Mouse (Mus musculus): Measurements from ENCODE around the gene Epc2. TPM values are rescaled to one million over a fixed set of nuclear protein-coding genes. Genes with fewer than 3 reads are reported as not detected.

Gene Epc2
- polyA plus RNA-seq, 1 experiment from 2014 or later, result 12.3 TPM

DNA sequence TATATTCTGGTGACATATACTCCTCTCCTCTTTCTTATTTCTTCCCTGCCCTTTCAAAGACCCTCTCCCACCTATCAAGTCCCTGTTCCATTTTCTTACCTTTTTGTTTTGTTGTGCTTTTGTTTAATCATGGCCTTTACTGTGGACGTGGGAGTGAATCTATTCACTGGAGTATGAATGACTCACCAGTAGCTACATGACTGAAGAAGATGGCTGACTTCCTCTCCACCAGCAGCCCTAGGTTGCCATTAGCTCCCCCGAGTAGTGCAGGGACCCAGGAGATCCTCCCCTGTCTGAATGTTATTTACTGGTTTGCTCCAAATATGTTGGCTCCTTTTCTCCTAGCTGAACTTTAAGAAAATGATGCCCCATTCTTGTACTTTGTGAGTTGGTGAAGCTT, 86.8 kb downstream of the Epc2 start:
- no peaks in the 10 kb centered on the region for H3K4me1 ChIP-seq (replicated peaks; ENCODE audit: control insufficient read depth, insufficient read depth, low read length)
- H3K27ac ChIP-seq (ENCODE audit: low read depth, low read length), result no peak overlapping the region
- H3K9ac ChIP-seq (ENCODE audit: low read length), result no peak overlapping the region
- peaks cover 3% of the 10 kb centered on the region; the same call in 1 of the 2 replicates for H3K36me3 ChIP-seq (ENCODE audit: control insufficient read depth, insufficient read depth, low read length)
- H3K9me3 ChIP-seq (ENCODE audit: control insufficient read depth, low read length), result no peaks in the 10 kb centered on the region
- 63% methylated on average over 2 of the region's 2 CpGs for WGBS
- no peak overlapping the region for H3K4me2 ChIP-seq (ENCODE audit: low read depth, low read length, severe bottlenecking)
- ATAC-seq (replicated peaks; ENCODE audit: low FRiP score) (no peak), DNase-seq (ENCODE audit: low spot score) (no peak)
- no peaks in the 10 kb centered on the region for H3K27me3 ChIP-seq (ENCODE audit: control insufficient read depth, insufficient read depth, low read length)
- H3K4me3 ChIP-seq (ENCODE audit: low read depth, low read length), result no peak overlapping the region

DNA sequence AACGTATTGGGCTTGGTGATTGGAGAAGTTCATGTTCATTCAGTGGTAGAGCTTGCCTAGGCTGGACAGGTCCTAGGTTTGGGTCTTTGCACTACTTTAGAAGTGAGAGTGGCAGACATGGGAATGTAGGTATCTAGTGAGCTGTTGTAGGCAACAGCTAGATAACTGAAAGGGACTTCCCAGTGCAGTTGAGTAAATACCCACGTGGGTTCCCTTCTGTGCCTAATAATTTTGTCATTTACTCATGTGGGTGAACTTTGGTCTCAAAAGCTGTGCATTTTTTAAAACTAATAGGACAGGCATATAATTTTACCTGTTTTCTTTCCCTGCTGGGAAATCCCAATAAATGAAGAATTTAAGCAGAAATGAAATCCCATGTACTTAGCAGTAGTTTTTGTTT, 88.5 kb downstream of the Epc2 start:
- H3K4me2 ChIP-seq (ENCODE audit: low read depth, low read length, severe bottlenecking), result no peak overlapping the region
- H3K27me3 ChIP-seq (ENCODE audit: control insufficient read depth, insufficient read depth, low read length), result no peaks in the 10 kb centered on the region
- no peak overlapping the region for H3K4me3 ChIP-seq (ENCODE audit: low read depth, low read length)
- no peaks in the 10 kb centered on the region for H3K4me1 ChIP-seq (replicated peaks; ENCODE audit: control insufficient read depth, insufficient read depth, low read length)
- no peaks in the 10 kb centered on the region for H3K9me3 ChIP-seq (ENCODE audit: control insufficient read depth, low read length)
- no peak overlapping the region for H3K9ac ChIP-seq (ENCODE audit: low read length)
- no peak for DNase-seq (ENCODE audit: low spot score)
- WGBS, result 95% methylated on average over 2 of the region's 2 CpGs
- no peak for ATAC-seq (replicated peaks; ENCODE audit: low FRiP score)
- no peak overlapping the region for H3K27ac ChIP-seq (ENCODE audit: low read depth, low read length)
- H3K36me3 ChIP-seq (ENCODE audit: control insufficient read depth, insufficient read depth, low read length), result peaks cover 3% of the 10 kb centered on the region; the same call in 1 of the 2 replicates

DNA sequence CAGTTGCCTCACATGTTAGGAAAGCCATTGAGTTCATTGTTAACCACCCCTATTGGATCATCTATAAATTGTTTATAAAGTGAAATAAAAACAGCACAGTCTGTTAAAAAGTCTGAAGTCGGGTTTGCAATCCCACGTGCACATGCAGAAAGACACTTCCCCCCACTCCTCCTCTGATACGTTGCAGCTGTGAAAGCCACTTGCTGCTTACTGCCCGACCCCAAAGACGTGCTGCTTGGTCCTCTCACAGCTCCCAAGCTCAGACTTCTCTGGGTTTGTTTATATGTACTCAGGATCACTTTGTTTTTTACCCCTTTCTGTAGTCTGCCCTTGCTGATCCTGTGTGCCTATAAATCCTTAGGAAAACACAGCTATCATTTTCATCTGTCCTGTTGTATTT, 96.5 kb downstream of the Epc2 start:
- no peak for ATAC-seq (replicated peaks; ENCODE audit: low FRiP score)
- no peak overlapping the region for H3K4me3 ChIP-seq (ENCODE audit: low read depth, low read length)
- WGBS, result 87% methylated on average over 5 of the region's 5 CpGs
- H3K36me3 ChIP-seq (ENCODE audit: control insufficient read depth, insufficient read depth, low read length), result peaks cover 7% of the 10 kb centered on the region; the same call in 1 of the 2 replicates
- no peaks in the 10 kb centered on the region for H3K9me3 ChIP-seq (ENCODE audit: control insufficient read depth, low read length)
- H3K27ac ChIP-seq (ENCODE audit: low read depth, low read length), result no peak overlapping the region
- no peaks in the 10 kb centered on the region for H3K4me1 ChIP-seq (replicated peaks; ENCODE audit: control insufficient read depth, insufficient read depth, low read length)
- H3K4me2 ChIP-seq (ENCODE audit: low read depth, low read length, severe bottlenecking), result no peak overlapping the region
- H3K9ac ChIP-seq (ENCODE audit: low read length), result no peak overlapping the region
- no peaks in the 10 kb centered on the region for H3K27me3 ChIP-seq (ENCODE audit: control insufficient read depth, insufficient read depth, low read length)
- DNase-seq (ENCODE audit: low spot score), result no peak

DNA sequence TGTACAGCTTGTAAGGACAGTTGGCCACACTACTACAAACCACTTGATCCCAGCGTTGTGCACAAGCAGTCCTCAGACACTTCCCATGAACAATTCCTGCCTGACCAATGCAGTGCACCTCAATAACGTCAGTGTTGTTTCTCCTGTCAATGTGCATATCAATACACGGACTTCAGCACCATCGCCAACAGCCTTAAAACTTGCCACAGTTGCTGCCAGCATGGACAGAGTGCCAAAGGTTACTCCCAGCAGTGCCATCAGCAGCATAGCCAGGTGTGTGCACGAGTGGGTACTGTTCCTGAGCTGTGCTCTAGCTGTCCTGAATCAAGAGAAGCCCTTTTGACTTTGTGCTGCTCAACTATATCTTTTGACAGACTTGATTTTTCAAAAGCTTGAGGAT, 97.2 kb downstream of the Epc2 start:
- H3K27ac ChIP-seq (ENCODE audit: low read depth, low read length), result no peak overlapping the region
- no peaks in the 10 kb centered on the region for H3K4me1 ChIP-seq (replicated peaks; ENCODE audit: control insufficient read depth, insufficient read depth, low read length)
- H3K27me3 ChIP-seq (ENCODE audit: control insufficient read depth, insufficient read depth, low read length), result no peaks in the 10 kb centered on the region
- peaks cover 7% of the 10 kb centered on the region; the same call in 1 of the 2 replicates for H3K36me3 ChIP-seq (ENCODE audit: control insufficient read depth, insufficient read depth, low read length)
- no peak overlapping the region for H3K4me3 ChIP-seq (ENCODE audit: low read depth, low read length)
- no peak for DNase-seq (ENCODE audit: low spot score)
- no peak overlapping the region for H3K9ac ChIP-seq (ENCODE audit: low read length)
- ATAC-seq (replicated peaks; ENCODE audit: low FRiP score), result no peak
- H3K9me3 ChIP-seq (ENCODE audit: control insufficient read depth, low read length), result no peaks in the 10 kb centered on the region
- no peak overlapping the region for H3K4me2 ChIP-seq (ENCODE audit: low read depth, low read length, severe bottlenecking)
- 96% methylated on average over 5 of the region's 5 CpGs for WGBS

DNA sequence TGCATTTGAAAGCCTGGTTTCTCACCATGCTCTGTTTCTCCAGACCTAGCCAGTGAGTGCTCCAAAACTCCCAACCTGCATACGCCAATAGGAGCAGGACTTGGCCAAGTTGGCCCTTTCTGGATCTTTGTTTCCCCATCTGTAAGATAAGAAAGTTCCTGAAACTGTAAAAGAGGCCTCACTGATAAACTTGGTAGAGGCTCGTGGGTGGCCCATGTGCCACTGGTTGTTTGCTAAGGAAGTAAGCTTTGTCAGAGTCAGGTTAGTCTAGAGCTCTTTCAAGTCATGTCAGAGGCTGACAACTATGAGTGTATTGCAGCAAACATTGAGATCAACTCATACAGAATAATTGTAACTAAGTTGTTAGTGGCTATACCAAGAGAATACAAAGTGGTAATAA, 101.8 kb downstream of the Epc2 start:
- H3K36me3 ChIP-seq (ENCODE audit: control insufficient read depth, insufficient read depth, low read length), result peaks cover 4% of the 10 kb centered on the region; the same call in 1 of the 2 replicates
- DNase-seq (ENCODE audit: low spot score) (no peak), ATAC-seq (replicated peaks; ENCODE audit: low FRiP score) (no peak)
- no peak overlapping the region for H3K4me2 ChIP-seq (ENCODE audit: low read depth, low read length, severe bottlenecking)
- H3K9me3 ChIP-seq (ENCODE audit: control insufficient read depth, low read length), result no peaks in the 10 kb centered on the region
- H3K4me1 ChIP-seq (replicated peaks; ENCODE audit: control insufficient read depth, insufficient read depth, low read length), result no peaks in the 10 kb centered on the region
- no peak overlapping the region for H3K4me3 ChIP-seq (ENCODE audit: low read depth, low read length)
- H3K9ac ChIP-seq (ENCODE audit: low read length), result no peak overlapping the region
- WGBS, result 93% methylated on average over 2 of the region's 2 CpGs
- H3K27me3 ChIP-seq (ENCODE audit: control insufficient read depth, insufficient read depth, low read length), result no peaks in the 10 kb centered on the region
- no peak overlapping the region for H3K27ac ChIP-seq (ENCODE audit: low read depth, low read length)

DNA sequence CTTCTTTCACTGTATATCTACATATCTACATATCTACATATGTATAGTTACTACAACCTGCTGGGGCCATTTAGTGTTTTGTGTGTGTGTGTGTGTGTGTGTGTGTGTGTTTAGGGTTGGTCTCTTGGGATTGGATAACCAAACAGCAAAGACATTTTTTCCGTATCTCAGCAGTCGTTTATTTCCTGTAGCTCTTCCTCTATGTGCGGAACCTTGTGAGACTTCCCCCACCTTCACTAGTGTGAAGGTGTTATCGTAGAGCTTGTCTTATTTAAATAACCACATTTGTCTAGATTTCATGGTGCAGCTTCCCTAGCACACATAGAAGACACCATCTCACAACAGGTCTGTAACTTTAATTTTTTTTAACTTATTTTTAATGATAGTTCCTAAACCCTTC, 106.1 kb downstream of the Epc2 start:
- Histone ChIP-seq H3K27me3 (ENCODE audit: control insufficient read depth, insufficient read depth, low read length) (no peaks in the 10 kb centered on the region), H3K4me1 (replicated peaks; ENCODE audit: control insufficient read depth, insufficient read depth, low read length) (no peaks in the 10 kb centered on the region), H3K4me3 (ENCODE audit: low read depth, low read length) (no peak overlapping the region), H3K4me2 (ENCODE audit: low read depth, low read length, severe bottlenecking) (no peak overlapping the region), H3K27ac (ENCODE audit: low read depth, low read length) (no peak overlapping the region), H3K36me3 (ENCODE audit: control insufficient read depth, insufficient read depth, low read length) (no peaks in the 10 kb centered on the region), H3K9ac (ENCODE audit: low read length) (no peak overlapping the region), H3K9me3 (ENCODE audit: control insufficient read depth, low read length) (no peaks in the 10 kb centered on the region; the same call in 1 of the 2 replicates)
- ATAC-seq (replicated peaks; ENCODE audit: low FRiP score) (no peak), DNase-seq (ENCODE audit: low spot score) (no peak)
- 96% methylated on average over 4 of the region's 4 CpGs for WGBS

DNA sequence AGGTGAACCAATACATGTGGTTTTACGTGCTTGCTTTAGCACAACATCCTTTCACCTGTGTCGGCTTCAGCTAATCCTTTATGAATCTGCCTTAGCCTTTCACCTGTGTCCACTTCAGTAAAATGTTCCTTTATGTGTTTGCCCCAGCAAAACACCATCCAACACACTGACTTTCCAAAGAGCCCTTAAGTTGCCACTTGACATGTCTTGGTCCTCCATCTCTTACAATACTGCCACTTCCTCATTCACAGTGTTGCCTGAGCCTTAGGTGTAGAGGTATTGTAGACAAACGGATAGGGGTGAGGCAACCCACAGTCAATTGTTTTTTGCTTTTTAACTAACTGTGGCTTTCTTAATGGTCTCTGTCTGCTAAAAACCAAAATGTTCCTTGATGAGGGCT, 107.1 kb downstream of the Epc2 start:
- no peak overlapping the region for H3K4me2 ChIP-seq (ENCODE audit: low read depth, low read length, severe bottlenecking)
- no peak overlapping the region for H3K4me3 ChIP-seq (ENCODE audit: low read depth, low read length)
- H3K27me3 ChIP-seq (ENCODE audit: control insufficient read depth, insufficient read depth, low read length), result no peaks in the 10 kb centered on the region
- no peaks in the 10 kb centered on the region for H3K4me1 ChIP-seq (replicated peaks; ENCODE audit: control insufficient read depth, insufficient read depth, low read length)
- H3K9ac ChIP-seq (ENCODE audit: low read length), result no peak overlapping the region
- DNase-seq (ENCODE audit: low spot score) (no peak), ATAC-seq (replicated peaks; ENCODE audit: low FRiP score) (no peak)
- no peaks in the 10 kb centered on the region; the same call in 1 of the 2 replicates for H3K9me3 ChIP-seq (ENCODE audit: control insufficient read depth, low read length)
- no peaks in the 10 kb centered on the region for H3K36me3 ChIP-seq (ENCODE audit: control insufficient read depth, insufficient read depth, low read length)
- 91% methylated on average over 3 of the region's 3 CpGs for WGBS
- H3K27ac ChIP-seq (ENCODE audit: low read depth, low read length), result no peak overlapping the region

DNA sequence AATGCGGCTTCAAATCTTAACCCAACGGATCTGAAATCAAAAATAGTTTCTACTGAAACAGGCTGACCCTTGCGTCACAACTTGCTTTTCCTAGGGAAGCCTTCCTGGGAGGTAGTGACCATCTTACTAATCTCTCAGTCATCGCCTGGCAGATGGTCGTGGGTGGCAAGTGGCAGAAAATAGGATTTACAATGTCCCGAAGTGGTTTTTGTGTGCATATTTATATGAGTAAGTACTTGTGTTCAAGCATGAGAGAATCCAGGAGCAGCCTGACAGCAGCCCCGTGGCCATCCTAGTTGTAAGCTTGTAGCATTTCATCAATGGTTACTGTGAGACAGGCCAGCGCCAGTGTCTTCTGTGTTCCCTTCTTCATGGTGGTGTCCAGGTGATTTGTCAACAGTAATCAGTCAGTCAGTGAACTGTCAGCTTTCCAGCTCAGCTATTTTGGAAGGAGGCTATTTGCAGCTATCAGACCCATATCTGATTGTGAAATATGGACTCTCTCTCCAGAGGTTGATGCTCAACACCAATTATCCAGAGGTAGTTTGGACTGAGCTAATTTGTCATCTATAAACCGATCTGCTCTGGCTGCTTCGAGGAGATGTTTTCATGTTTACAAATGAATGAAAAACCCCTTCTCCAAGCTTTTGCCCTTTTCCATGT, 111.5 kb downstream of the Epc2 start:
- Histone ChIP-seq H3K4me1 (replicated peaks; ENCODE audit: control insufficient read depth, insufficient read depth, low read length) (no peaks in the 10 kb centered on the region), H3K27me3 (ENCODE audit: control insufficient read depth, insufficient read depth, low read length) (no peaks in the 10 kb centered on the region), H3K36me3 (ENCODE audit: control insufficient read depth, insufficient read depth, low read length) (no peaks in the 10 kb centered on the region), H3K9me3 (ENCODE audit: control insufficient read depth, low read length) (no peaks in the 10 kb centered on the region; the same call in 1 of the 2 replicates), H3K27ac (ENCODE audit: low read depth, low read length) (no peak overlapping the region), H3K4me3 (ENCODE audit: low read depth, low read length) (no peak overlapping the region), H3K4me2 (ENCODE audit: low read depth, low read length, severe bottlenecking) (no peak overlapping the region), H3K9ac (ENCODE audit: low read length) (no peak overlapping the region)
- WGBS, result 93% methylated on average over 10 of the region's 10 CpGs
- DNase-seq (ENCODE audit: low spot score) (no peak), ATAC-seq (replicated peaks; ENCODE audit: low FRiP score) (no peak)
